Mouse (Mus musculus): ENCODE measurements around the gene Abcf2. TPM values are rescaled to one million over a fixed set of nuclear protein-coding genes. Genes with fewer than 3 reads are reported as not detected.

Abcf2 gene
- 67.3 TPM for polyA plus RNA-seq (2014; fragmentation: Illumina TruSeq; extraction: RNeasy Lipid Tissue Mini Kit (QIAGEN cat#74804); ENCODE audit: low read depth, low replicate concordance)

GRCm38 (mm10) chr5:24577183-24577929 lies at the start of gene Abcf2:
Gene Abcf2 (minus strand): TSS chr5:24577467.

GRCm38 (mm10) chr5:24623986-24624821 lies 46.9 kb upstream of the Abcf2 start, which contains the start of gene Smarcd3:
Gene Smarcd3 (minus strand): TSS chr5:24624411.

DNA sequence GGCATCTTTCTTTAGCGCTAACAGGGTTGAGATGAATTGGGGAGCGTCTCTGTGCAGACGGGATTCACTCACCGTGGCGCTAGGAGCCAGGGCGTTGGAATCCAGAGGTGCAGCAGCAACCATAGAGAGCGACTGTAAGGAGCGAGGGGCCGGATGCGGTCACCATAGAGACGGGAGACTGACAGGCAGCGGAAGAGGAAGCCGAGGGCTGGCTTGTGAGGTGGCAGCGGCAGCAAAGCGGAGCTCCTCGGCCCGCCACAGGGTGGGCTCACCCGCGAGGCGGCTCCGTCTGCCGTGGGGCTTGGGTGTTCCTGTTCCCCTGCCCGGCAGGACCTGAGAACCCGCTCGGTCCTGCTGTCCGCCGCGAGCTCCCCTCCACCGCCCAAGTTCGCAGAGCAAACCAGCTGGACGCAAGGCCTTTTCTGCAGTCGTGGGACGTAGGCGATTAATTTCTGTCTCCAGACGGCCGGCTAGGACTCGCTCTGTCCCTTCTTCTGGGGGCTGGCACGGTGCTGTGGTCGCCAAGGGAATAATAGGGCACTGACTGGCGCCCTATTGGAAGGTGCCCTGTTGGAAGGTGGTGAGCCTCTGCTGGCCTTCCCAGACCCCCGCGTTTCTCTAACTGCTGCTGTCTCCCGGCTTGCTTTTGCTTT lies 9.4 kb upstream of the Abcf2 start, which contains the start of gene Chpf2:
TSS of gene Chpf2 (plus strand) at position 195 of the 653 bp plus-strand sequence.

DNA sequence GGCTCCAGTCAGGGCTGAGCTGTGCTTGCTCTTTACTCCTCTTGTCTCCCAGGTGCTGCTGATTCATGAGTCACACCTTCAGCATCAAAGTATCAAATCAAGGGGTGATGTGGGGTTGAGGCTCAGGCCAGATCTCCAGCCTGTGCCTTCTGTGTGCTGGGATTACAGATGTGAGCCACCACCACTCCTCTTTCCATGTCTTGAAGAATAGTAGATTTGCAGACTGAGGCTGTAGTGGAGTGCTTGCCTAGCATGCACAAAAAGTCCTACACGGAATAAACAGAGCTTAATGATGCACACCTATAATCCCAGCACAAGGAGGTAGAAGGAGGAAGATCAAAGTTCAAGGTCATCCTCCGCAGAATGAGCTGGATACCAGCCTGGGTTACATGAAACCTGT lies 20.6 kb downstream of the Abcf2 start, which contains the start of gene 4931409K22Rik:
TSS of gene 4931409K22Rik (minus strand) at position 101 of the 400 bp plus-strand sequence.

DNA sequence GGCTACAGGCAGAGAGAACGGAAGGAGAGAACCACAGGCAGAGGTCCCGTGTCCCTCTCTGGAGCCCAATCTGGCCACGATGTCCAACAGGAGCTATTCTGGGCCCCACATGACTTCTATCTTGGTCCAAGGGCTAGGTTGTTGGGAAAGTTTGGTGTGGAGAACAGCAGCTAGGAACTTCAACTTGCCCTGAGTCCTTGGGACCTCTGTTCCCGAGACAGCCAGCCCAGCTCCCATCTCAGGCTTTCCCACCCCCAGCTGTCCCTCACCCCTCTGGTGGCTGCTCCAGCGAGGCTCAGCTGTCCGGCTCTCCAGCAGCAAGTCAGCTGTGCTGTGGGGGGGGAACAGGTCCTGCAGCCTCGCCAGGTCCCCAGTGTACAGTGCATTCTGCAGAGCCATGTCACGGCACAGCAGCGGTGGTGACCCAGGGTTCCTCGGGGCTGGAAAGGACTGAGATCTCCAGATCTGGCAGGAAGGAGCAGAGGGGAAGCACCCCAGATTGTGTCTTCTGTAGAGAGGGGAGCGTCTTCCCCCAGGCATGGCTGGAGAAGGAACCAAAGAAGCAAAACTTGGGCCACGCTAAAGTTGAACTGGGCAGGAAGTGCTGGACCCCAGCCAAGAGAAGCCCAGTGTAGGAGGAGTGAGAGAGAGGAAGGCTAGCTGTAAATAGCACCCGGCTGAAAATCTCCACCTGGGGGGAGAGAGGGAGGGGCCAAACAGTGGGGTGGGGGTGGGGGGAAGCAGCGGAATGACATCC lies 36.7 kb downstream of the Abcf2 start, which contains the start of gene Asb10:
TSS of gene Asb10 (minus strand) at position 592 of the 757 bp plus-strand sequence.

DNA sequence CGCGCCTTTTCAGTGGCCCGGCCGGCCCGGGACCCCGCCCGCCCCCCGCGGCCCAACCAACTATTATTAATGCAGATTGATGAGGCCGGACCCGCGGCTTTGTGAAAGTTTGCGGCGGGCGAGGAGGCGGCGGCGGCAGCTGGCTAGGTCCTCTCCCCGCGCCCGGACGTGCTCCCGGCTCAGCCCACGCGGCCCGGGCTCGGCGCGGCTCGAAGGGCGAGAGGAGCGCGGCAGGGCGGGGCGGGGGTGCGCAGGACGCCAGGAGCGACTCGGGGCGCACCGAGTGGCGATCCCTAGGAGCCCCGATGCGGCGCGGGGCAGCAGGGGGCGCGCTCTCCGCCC lies 50.4 kb downstream of the Abcf2 start, which contains the start of gene Gbx1:
TSS of gene Gbx1 (minus strand) at position 314 of the 342 bp plus-strand sequence.

Other genes starting within 250 kb of the Abcf2 start
- gene Kcnh2, start 225.9 kb downstream of the Abcf2 start, polyA plus RNA-seq (2014; fragmentation: Illumina TruSeq; extraction: RNeasy Lipid Tissue Mini Kit (QIAGEN cat#74804); ENCODE audit: low read depth, low replicate concordance) = 0.32 TPM
- 0.24 TPM for gene Nos3, start 212.7 kb downstream of the Abcf2 start, polyA plus RNA-seq (2014; fragmentation: Illumina TruSeq; extraction: RNeasy Lipid Tissue Mini Kit (QIAGEN cat#74804); ENCODE audit: low read depth, low replicate concordance)
- gene Atg9b, start 185.3 kb downstream of the Abcf2 start, polyA plus RNA-seq (2014; fragmentation: Illumina TruSeq; extraction: RNeasy Lipid Tissue Mini Kit (QIAGEN cat#74804); ENCODE audit: low read depth, low replicate concordance) = 0.13 TPM
- 2.8 TPM for gene Abcb8, start 183.8 kb downstream of the Abcf2 start, polyA plus RNA-seq (2014; fragmentation: Illumina TruSeq; extraction: RNeasy Lipid Tissue Mini Kit (QIAGEN cat#74804); ENCODE audit: low read depth, low replicate concordance)
- gene Asic3, start 164.1 kb downstream of the Abcf2 start, polyA plus RNA-seq (2014; fragmentation: Illumina TruSeq; extraction: RNeasy Lipid Tissue Mini Kit (QIAGEN cat#74804); ENCODE audit: low read depth, low replicate concordance) = 0.17 TPM
- 15.1 TPM for gene Cdk5, start 153.9 kb downstream of the Abcf2 start, polyA plus RNA-seq (2014; fragmentation: Illumina TruSeq; extraction: RNeasy Lipid Tissue Mini Kit (QIAGEN cat#74804); ENCODE audit: low read depth, low replicate concordance)
- gene Slc4a2, start 153.6 kb downstream of the Abcf2 start, polyA plus RNA-seq (2014; fragmentation: Illumina TruSeq; extraction: RNeasy Lipid Tissue Mini Kit (QIAGEN cat#74804); ENCODE audit: low read depth, low replicate concordance) = 4.1 TPM
- gene Fastk, start 132.2 kb downstream of the Abcf2 start, polyA plus RNA-seq (2014; fragmentation: Illumina TruSeq; extraction: RNeasy Lipid Tissue Mini Kit (QIAGEN cat#74804); ENCODE audit: low read depth, low replicate concordance) = 4.1 TPM
- 0.14 TPM for gene Tmub1, start 129.6 kb downstream of the Abcf2 start, polyA plus RNA-seq (2014; fragmentation: Illumina TruSeq; extraction: RNeasy Lipid Tissue Mini Kit (QIAGEN cat#74804); ENCODE audit: low read depth, low replicate concordance)
- 1.8 TPM for gene Agap3, start 125.3 kb downstream of the Abcf2 start, polyA plus RNA-seq (2014; fragmentation: Illumina TruSeq; extraction: RNeasy Lipid Tissue Mini Kit (QIAGEN cat#74804); ENCODE audit: low read depth, low replicate concordance)
- 0.07 TPM for gene Gbx1, start 50.3 kb downstream of the Abcf2 start, polyA plus RNA-seq (2014; fragmentation: Illumina TruSeq; extraction: RNeasy Lipid Tissue Mini Kit (QIAGEN cat#74804); ENCODE audit: low read depth, low replicate concordance)
- not detected for gene Asb10, start 36.5 kb downstream of the Abcf2 start, polyA plus RNA-seq (2014; fragmentation: Illumina TruSeq; extraction: RNeasy Lipid Tissue Mini Kit (QIAGEN cat#74804); ENCODE audit: low read depth, low replicate concordance)
- 88.2 TPM for gene 4931409K22Rik, start 20.7 kb downstream of the Abcf2 start, polyA plus RNA-seq (2014; fragmentation: Illumina TruSeq; extraction: RNeasy Lipid Tissue Mini Kit (QIAGEN cat#74804); ENCODE audit: low read depth, low replicate concordance)
- gene Chpf2, start 9.3 kb upstream of the Abcf2 start, polyA plus RNA-seq (2014; fragmentation: Illumina TruSeq; extraction: RNeasy Lipid Tissue Mini Kit (QIAGEN cat#74804); ENCODE audit: low read depth, low replicate concordance) = 0.48 TPM
- gene Smarcd3, start 46.9 kb upstream of the Abcf2 start, polyA plus RNA-seq (2014; fragmentation: Illumina TruSeq; extraction: RNeasy Lipid Tissue Mini Kit (QIAGEN cat#74804); ENCODE audit: low read depth, low replicate concordance) = 1.3 TPM
- 51.6 TPM for gene Nub1, start 108.1 kb upstream of the Abcf2 start, polyA plus RNA-seq (2014; fragmentation: Illumina TruSeq; extraction: RNeasy Lipid Tissue Mini Kit (QIAGEN cat#74804); ENCODE audit: low read depth, low replicate concordance)
- gene Wdr86, start 153.3 kb upstream of the Abcf2 start, polyA plus RNA-seq (2014; fragmentation: Illumina TruSeq; extraction: RNeasy Lipid Tissue Mini Kit (QIAGEN cat#74804); ENCODE audit: low read depth, low replicate concordance) = 0.08 TPM
- gene Crygn, start 180.5 kb upstream of the Abcf2 start, polyA plus RNA-seq (2014; fragmentation: Illumina TruSeq; extraction: RNeasy Lipid Tissue Mini Kit (QIAGEN cat#74804); ENCODE audit: low read depth, low replicate concordance) = not detected